ENCODE assay signal across 9 mouse cellular contexts in the genomic region with DNA sequence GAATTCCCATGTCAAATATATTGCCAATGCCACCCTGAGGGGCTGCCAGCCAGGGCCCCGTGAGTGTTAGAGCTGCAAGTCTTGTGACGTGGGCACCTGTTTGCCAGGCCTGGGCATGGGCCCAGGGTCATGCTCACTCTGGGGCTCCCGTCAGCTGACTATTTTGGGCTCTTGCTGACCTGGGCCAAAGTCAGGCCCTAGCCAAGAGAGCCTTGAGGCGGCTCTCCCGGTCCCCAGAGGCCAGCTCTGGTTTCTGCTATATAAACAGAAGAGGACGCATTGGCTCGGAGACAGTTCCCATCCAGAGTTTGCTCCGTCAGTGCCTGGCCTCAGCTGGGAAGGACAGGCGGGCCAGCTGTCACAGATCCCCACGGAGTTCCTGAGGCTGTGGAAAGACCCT. TPM values are rescaled to one million over a fixed set of nuclear protein-coding genes. Genes with fewer than 3 reads are reported as not detected.
A peak's percentile ranks its signal among the peaks of the same experiment; 100 is the strongest.
DNase-seq lines count a peak whose midpoint lies in the region; ATAC-seq lines count a peak whose summit lies in the region.
"Had no signal": no experiment of that assay in that cellular context is flagged by ENCODE, and none has a peak within 500 bp of the region (broad histone marks: within the 10 kb centered on the region; RNA-seq: fewer than 3 reads in every experiment).

No protein-coding gene starts in this region.

- ATAC-seq in limb, embryonic 13.5 days (ENCODE audit: low FRiP score, low read depth): no peak
- no peak for ATAC-seq in forebrain, embryonic 13.5 days

- WGBS in embryonic facial prominence, embryonic 10.5 days: 44% methylated on average over 10 of the region's 10 CpGs
- 56% methylated on average over 10 of the region's 10 CpGs for WGBS in limb, embryonic 13.5 days
- WGBS in midbrain, embryonic 10.5 days: 70% methylated on average over 10 of the region's 10 CpGs
- 74% methylated on average over 10 of the region's 10 CpGs for WGBS in forebrain, embryonic 13.5 days

- peak overlapping the region; percentile 48; the same call in 1 of the 2 replicates for H3K27ac ChIP-seq in embryonic facial prominence, embryonic 10.5 days (replicated peaks)
- H3K27ac ChIP-seq in limb, embryonic 13.5 days: peak overlapping the region; percentile 93
- H3K27ac ChIP-seq in midbrain, embryonic 10.5 days (replicated peaks): no peak overlapping the region
- H3K27ac ChIP-seq in forebrain, embryonic 13.5 days: no peak overlapping the region
- H3K27ac ChIP-seq: hindbrain, embryonic 15.5 days had no signal

- H3K27me3 ChIP-seq in embryonic facial prominence, embryonic 10.5 days (replicated peaks; ENCODE audit: low read depth, poor library complexity, severe bottlenecking): peaks cover 16% of the 10 kb centered on the region
- H3K27me3 ChIP-seq in limb, embryonic 13.5 days: 0 out of 2 replicates have a peak, but pooled peaks cover under 1% of the 10 kb centered on the region
- peaks cover 18% of the 10 kb centered on the region for H3K27me3 ChIP-seq in midbrain, embryonic 10.5 days (ENCODE audit: low read depth, poor library complexity, severe bottlenecking)
- peaks cover 2% of the 10 kb centered on the region for H3K27me3 ChIP-seq in forebrain, embryonic 13.5 days

- no peak overlapping the region for H3K9ac ChIP-seq in limb, embryonic 13.5 days
- H3K9ac ChIP-seq in forebrain, embryonic 13.5 days: no peak overlapping the region
- H3K9ac ChIP-seq: hindbrain, embryonic 15.5 days had no signal

- 0 out of 2 replicates have a peak, but pooled peaks cover 7% of the 10 kb centered on the region for H3K36me3 ChIP-seq in embryonic facial prominence, embryonic 10.5 days (replicated peaks)
- 0 out of 2 replicates have a peak, but pooled peaks cover 6% of the 10 kb centered on the region for H3K36me3 ChIP-seq in limb, embryonic 13.5 days
- no peaks in the 10 kb centered on the region for H3K36me3 ChIP-seq in midbrain, embryonic 10.5 days
- no peaks in the 10 kb centered on the region for H3K36me3 ChIP-seq in forebrain, embryonic 13.5 days (ENCODE audit: poor library complexity, severe bottlenecking)
- H3K36me3 ChIP-seq: hindbrain, embryonic 15.5 days had no signal

- no peaks in the 10 kb centered on the region for H3K9me3 ChIP-seq in embryonic facial prominence, embryonic 10.5 days
- H3K9me3 ChIP-seq in limb, embryonic 13.5 days: no peaks in the 10 kb centered on the region
- no peaks in the 10 kb centered on the region for H3K9me3 ChIP-seq in midbrain, embryonic 10.5 days (replicated peaks)
- no peaks in the 10 kb centered on the region for H3K9me3 ChIP-seq in forebrain, embryonic 13.5 days (replicated peaks)
- H3K9me3 ChIP-seq: hindbrain, embryonic 15.5 days had no signal

- H3K4me1 ChIP-seq in embryonic facial prominence, embryonic 10.5 days: peaks cover 56% of the 10 kb centered on the region
- peaks cover 32% of the 10 kb centered on the region for H3K4me1 ChIP-seq in limb, embryonic 13.5 days
- H3K4me1 ChIP-seq in midbrain, embryonic 10.5 days: peaks cover 28% of the 10 kb centered on the region
- no peaks in the 10 kb centered on the region for H3K4me1 ChIP-seq in forebrain, embryonic 13.5 days

- peak overlapping the region; percentile 7; the same call in 1 of the 2 replicates for H3K4me2 ChIP-seq in limb, embryonic 13.5 days (replicated peaks)
- H3K4me2 ChIP-seq in forebrain, embryonic 13.5 days: no peak overlapping the region
- H3K4me2 ChIP-seq: hindbrain, embryonic 15.5 days had no signal

- peak; percentile 83 for DNase-seq in MN1 (ENCODE audit: low spot score)
- no peak for DNase-seq in embryonic facial prominence, embryonic 10.5 days (ENCODE audit: low spot score)
- DNase-seq in heart, postnatal 10 days: peak; percentile 92 to 95
- no peak for DNase-seq in thymus, postnatal 0 days (ENCODE audit: low spot score)
- DNase-seq in midbrain, embryonic 10.5 days (ENCODE audit: low spot score): no peak
- DNase-seq in urinary bladder, postnatal 25 days (ENCODE audit: low spot score): no peak

- no peak overlapping the region for H3K4me3 ChIP-seq in embryonic facial prominence, embryonic 10.5 days
- H3K4me3 ChIP-seq in limb, embryonic 13.5 days: no peak overlapping the region
- no peak overlapping the region for H3K4me3 ChIP-seq in midbrain, embryonic 10.5 days
- H3K4me3 ChIP-seq in forebrain, embryonic 13.5 days: no peak overlapping the region
- H3K4me3 ChIP-seq: hindbrain, embryonic 15.5 days had no signal

- intact Hi-C loops in heart, postnatal 10 days (cut with DNase I): no loop called here

RNA-seq across cellular contexts. Expression of gene Nr4a1, which starts 6.3 kb away (rescaled TPM):
- 4.7 and 5.3 TPM in 2 replicates for polyA plus RNA-seq in embryonic facial prominence, embryonic 10.5 days (2016; fragmentation: Nextera tagmentation; extraction: Ambion mirVana)
- 10 to 100 TPM; 16.8 to 20.4 TPM for total RNA-seq in heart, postnatal 10 days (2021)
- polyA plus RNA-seq in limb, embryonic 13.5 days (2015; fragmentation: Nextera tagmentation; extraction: Ambion mirVana): 10.0 and 10.3 TPM in 2 replicates
- 24.4 and 27.4 TPM in 2 replicates for polyA plus RNA-seq in thymus, postnatal 0 days (2015; fragmentation: Nextera tagmentation; extraction: Ambion mirVana)
- polyA plus RNA-seq in midbrain, embryonic 10.5 days (2016; fragmentation: Nextera tagmentation; extraction: Ambion mirVana): 2.8 and 2.9 TPM in 2 replicates
- 2.4 and 2.9 TPM in 2 replicates for polyA plus RNA-seq in forebrain, embryonic 13.5 days (2015; fragmentation: Nextera tagmentation; extraction: Ambion mirVana)

RNA-seq across cellular contexts. Expression of gene Atg101, which starts 23.7 kb away (rescaled TPM):
- polyA plus RNA-seq in embryonic facial prominence, embryonic 10.5 days (2016; fragmentation: Nextera tagmentation; extraction: Ambion mirVana): 86.5 and 91.5 TPM in 2 replicates
- 10 to 100 TPM; 24.1 to 28.2 TPM for total RNA-seq in heart, postnatal 10 days (2021)
- 64.1 and 70.4 TPM in 2 replicates for polyA plus RNA-seq in limb, embryonic 13.5 days (2015; fragmentation: Nextera tagmentation; extraction: Ambion mirVana)
- polyA plus RNA-seq in thymus, postnatal 0 days (2015; fragmentation: Nextera tagmentation; extraction: Ambion mirVana): 95.1 and 103 TPM in 2 replicates
- 80.8 TPM in 2 replicates for polyA plus RNA-seq in midbrain, embryonic 10.5 days (2016; fragmentation: Nextera tagmentation; extraction: Ambion mirVana)
- 81.6 and 85.1 TPM in 2 replicates for polyA plus RNA-seq in forebrain, embryonic 13.5 days (2015; fragmentation: Nextera tagmentation; extraction: Ambion mirVana)

RNA-seq across cellular contexts. Expression of gene 6030408B16Rik, which starts 32.6 kb away (rescaled TPM):
- polyA plus RNA-seq in embryonic facial prominence, embryonic 10.5 days (2016; fragmentation: Nextera tagmentation; extraction: Ambion mirVana): 0.59 and 0.71 TPM in 2 replicates
- total RNA-seq in heart, postnatal 10 days (2021): 1 to 10 TPM; 2.3 to 3.6 TPM
- 1.5 and 1.9 TPM in 2 replicates for polyA plus RNA-seq in limb, embryonic 13.5 days (2015; fragmentation: Nextera tagmentation; extraction: Ambion mirVana)
- polyA plus RNA-seq in thymus, postnatal 0 days (2015; fragmentation: Nextera tagmentation; extraction: Ambion mirVana): 0.22 and 0.40 TPM in 2 replicates
- 0.06 and 0.22 TPM in 2 replicates for polyA plus RNA-seq in midbrain, embryonic 10.5 days (2016; fragmentation: Nextera tagmentation; extraction: Ambion mirVana)
- 0.23 and 0.25 TPM in 2 replicates for polyA plus RNA-seq in forebrain, embryonic 13.5 days (2015; fragmentation: Nextera tagmentation; extraction: Ambion mirVana)
- polyA plus RNA-seq: hindbrain, embryonic 15.5 days had no signal

RNA-seq across cellular contexts. Expression of gene Grasp, which starts 36.4 kb away (rescaled TPM):
- 5.3 and 6.7 TPM in 2 replicates for polyA plus RNA-seq in embryonic facial prominence, embryonic 10.5 days (2016; fragmentation: Nextera tagmentation; extraction: Ambion mirVana)
- total RNA-seq in heart, postnatal 10 days (2021): 10 to 100 TPM; 14.9 to 18.0 TPM
- polyA plus RNA-seq in limb, embryonic 13.5 days (2015; fragmentation: Nextera tagmentation; extraction: Ambion mirVana): 5.7 and 6.0 TPM in 2 replicates
- 1.2 TPM in 2 replicates for polyA plus RNA-seq in thymus, postnatal 0 days (2015; fragmentation: Nextera tagmentation; extraction: Ambion mirVana)
- polyA plus RNA-seq in midbrain, embryonic 10.5 days (2016; fragmentation: Nextera tagmentation; extraction: Ambion mirVana): 3.2 and 4.2 TPM in 2 replicates
- 1.3 and 1.5 TPM in 2 replicates for polyA plus RNA-seq in forebrain, embryonic 13.5 days (2015; fragmentation: Nextera tagmentation; extraction: Ambion mirVana)

Comparison
In these comparisons a context has a peak if more than half of its experiments do, and no peak if none do; other contexts are left out.
1. DNase-seq: peak in MN1 (single experiment) and heart, postnatal 10 days (2 of 2); none in embryonic facial prominence, embryonic 10.5 days (single experiment), thymus, postnatal 0 days (single experiment), midbrain, embryonic 10.5 days (single experiment) and urinary bladder, postnatal 25 days (single experiment).
2. H3K27ac ChIP-seq: peak in embryonic facial prominence, embryonic 10.5 days (single experiment) and limb, embryonic 13.5 days (single experiment); none in midbrain, embryonic 10.5 days (single experiment) and forebrain, embryonic 13.5 days (single experiment).